Mouse (Mus musculus) cerebellum, adult 18-20 months (tissue): ENCODE measurements around the gene Naip5.
"Not testable (repeated sequence)": the region's sequence is repeated elsewhere in the genome, so short reads cannot be mapped to it uniquely, and the experiment has no call there.

ENCODE experiments used
- DNase-seq, 2 experiments: peaks; one replicate each; pipeline ENCODE4 v3.0.0; 2021

The Naip5 gene

DNA sequence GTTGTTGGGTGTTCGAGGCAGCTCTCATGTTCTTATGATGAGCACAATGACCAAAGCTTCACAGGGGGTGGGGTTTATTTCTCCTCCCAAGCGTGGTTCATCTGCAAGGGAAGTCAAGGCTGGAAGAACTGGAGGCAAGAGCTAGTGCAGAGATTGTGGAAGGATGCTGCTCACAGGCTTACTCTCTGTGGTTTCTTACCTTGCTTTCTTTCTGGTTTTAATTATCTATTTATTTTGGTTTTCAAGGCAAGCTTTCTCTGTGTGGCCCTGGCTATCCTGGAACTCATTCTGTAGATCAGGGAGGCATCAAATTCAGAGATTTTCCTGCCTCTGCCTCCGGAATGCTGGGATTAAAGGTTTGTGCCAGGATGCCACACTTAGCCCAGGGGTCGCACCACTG is at the start of gene Naip5:
Gene Naip5 (minus strand): TSS at position 101 of the 400 bp plus-strand sequence.
- not testable (repeated sequence) for DNase-seq

GRCm38 (mm10) chr13:100284611-100285010 is 38.5 kb upstream of the Naip5 start:
- DNase-seq: no peak

DNA sequence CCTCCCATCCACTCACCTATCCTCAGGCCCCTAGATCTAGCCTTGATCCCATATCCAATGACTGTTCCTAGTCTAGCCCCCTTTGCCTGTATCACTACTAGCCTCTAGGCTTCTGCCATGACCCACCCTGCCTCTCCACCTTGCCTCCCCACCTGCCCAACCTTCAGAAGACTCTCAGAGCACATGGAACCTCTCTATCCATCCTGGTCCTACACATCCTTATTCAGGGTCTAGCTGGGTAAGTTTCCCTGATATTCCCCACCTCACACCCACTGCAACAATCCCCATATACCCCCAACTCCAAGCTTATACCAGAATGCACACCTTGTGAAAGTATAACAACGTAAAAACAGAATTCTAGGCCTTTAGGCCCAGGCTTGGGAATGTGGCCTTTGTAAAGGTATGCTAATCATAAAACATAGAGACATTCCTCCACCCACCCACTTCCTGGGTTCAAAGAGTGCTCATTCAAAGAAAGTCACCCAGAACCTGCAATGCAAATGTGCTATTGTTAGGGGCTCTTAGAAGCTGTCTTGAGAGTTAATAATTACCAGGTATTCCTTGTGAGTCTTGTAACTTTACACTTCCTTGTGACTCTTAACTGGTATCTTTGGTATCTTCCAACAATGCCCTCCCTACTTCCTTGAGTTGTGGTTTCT is 25.5 kb upstream of the Naip5 start:
- not testable (repeated sequence) for DNase-seq

GRCm38 (mm10) chr13:100256996-100257395 is 10.9 kb upstream of the Naip5 start:
- not testable (repeated sequence) for DNase-seq

- DNase-seq: not testable (repeated sequence)
Observed at GRCm38 (mm10) chr13:100255925-100256324, 9.8 kb upstream of the Naip5 start.

- DNase-seq: not testable (repeated sequence)
Observed at GRCm38 (mm10) chr13:100251897-100252296, 5.8 kb upstream of the Naip5 start.

GRCm38 (mm10) chr13:100246896-100247519 is 885 bp upstream of the Naip5 start:
- not testable (repeated sequence) for DNase-seq

GRCm38 (mm10) chr13:100243702-100244101 is 2.4 kb downstream of the Naip5 start:
- DNase-seq: no peak

DNA sequence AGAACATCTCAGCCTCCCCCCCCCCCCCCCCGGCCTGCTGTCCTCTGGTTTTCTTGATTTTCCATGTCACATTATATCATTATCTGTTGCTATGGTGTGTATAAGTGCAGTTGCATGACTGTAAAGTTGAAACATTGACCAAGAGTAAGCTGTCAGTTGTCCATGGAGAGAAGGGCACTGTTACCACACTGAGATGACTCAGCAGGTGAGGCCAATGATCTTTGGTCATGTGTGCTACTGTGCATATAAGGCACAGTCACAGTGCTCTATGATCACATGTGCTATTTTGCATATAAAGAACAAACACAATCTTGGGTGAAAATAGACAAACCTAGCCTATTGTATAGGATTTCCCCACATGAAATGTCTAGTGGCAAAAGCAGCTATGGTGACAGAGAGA is 32.4 kb downstream of the Naip5 start:
- DNase-seq: not testable (repeated sequence)

GRCm38 (mm10) chr13:100210540-100210939 is 35.6 kb downstream of the Naip5 start:
- no peak for DNase-seq

DNA sequence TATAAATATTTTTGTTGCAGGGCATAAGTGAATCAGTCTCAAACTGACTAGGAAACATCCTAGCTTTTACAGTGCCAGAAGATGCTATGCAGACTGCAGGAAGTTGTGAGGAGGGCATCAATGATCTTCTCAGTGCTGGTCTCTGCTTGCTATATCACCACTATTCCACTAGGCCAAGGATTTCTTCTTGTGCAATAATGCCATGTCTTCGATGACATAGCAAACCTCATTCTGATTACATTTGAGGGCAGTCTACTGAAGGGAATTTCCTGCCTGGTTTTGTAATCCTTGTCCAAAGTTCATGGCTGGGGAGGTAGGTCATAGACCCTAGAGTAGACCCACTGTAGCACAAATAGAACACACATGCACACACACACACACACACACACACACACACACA is 42.8 kb downstream of the Naip5 start:
- no peak for DNase-seq

DNA sequence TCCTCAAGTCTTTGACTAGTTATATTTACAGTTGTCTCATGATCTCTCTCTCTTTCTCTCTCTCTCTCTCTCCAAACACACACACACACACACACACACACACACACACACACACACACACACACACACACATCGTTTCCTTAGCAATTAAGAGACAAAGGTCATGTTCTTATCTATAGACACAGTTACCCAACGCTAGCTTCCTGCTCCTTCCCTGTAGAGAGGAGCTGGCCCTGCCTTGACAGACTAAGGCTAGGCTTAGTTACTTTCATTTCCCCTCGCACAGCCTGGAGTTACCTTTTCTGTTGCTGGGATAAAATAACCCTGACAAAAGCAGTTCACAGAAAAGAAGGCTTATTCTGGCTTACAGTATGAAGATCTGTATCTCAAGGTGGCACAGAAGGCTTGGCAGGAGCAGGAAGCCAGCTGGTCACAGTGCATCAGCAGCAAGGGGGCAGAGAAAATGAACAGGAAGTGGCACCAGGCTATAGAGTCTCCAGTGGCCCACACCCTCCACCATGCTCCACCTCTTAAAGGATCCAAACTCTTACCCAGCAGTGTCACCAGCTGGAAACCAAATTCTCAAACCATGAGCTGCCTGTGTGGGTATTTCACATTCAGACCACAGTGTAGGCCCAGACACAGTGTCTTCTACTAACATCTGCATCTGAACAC is 44.3 kb downstream of the Naip5 start, which contains the start of gene Naip2:
Gene Naip2 (minus strand): TSS at position 434 of the 675 bp plus-strand sequence.
- DNase-seq: not testable (repeated sequence)

- no peak for DNase-seq
Observed at GRCm38 (mm10) chr13:100200778-100201177, 45.3 kb downstream of the Naip5 start.

DNA sequence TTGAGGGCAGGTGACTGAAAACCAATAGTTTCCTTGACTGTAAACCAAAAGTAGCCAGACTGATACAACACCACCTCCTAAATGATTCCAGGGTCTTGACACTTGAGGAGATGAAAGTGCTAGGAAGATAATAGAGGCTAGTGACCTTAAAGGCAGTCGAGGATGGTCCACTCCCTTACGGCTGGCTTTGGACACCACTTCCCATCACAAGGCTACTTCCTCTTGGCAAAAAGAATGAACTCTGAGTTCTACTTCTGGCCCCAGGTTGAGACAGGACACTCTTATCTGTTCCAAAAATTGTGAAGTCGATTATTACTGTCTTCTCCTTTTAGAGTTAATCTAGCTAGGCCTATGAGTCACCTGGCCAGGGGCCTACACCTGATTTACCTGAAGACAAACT is 50.7 kb downstream of the Naip5 start:
- no peak for DNase-seq

GRCm38 (mm10) chr13:100183111-100183510 is 63.0 kb downstream of the Naip5 start:
- not testable (repeated sequence) for DNase-seq

DNA sequence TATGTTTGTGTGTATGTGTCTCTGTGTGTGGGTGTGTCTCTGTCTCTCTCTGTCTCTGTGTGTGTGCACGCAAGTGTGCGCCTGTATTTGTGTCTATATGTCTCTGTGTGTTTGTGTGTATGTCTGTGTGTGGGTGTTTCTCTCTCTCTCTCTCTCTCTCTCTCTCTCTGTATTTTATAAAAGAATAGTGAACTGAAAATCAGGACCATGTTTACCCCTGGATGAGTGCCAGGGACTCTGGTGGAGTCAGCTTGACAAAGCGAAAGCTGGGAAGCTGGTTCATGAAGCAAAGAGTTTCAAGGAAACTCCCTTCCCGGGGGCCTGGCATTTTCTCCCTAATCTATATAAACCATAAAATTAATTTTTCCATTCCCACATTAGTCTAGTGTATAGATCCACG is 71.8 kb downstream of the Naip5 start:
- DNase-seq: not testable (repeated sequence)

DNA sequence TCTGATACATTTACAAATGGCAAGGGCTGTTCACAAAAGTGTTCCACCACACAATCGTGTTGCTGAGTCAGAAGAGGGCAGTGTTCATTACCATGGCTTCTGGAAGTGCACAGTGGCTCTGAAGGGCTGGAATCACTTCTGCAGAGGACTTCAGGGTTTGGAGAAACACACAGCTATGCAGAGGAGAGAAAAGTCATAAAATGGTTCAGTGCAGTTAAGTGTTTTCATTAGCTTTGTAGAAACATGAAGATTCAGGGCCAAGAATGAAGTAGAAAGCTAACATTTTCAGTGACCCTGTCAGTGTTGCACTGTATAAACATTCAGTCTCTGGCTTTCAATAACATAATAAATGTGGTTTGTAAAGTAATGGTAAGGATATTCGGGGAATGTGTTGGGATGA is 79.7 kb downstream of the Naip5 start:
- DNase-seq: not testable (repeated sequence)

- not testable (repeated sequence) for DNase-seq
Observed at GRCm38 (mm10) chr13:100162467-100162866, 83.7 kb downstream of the Naip5 start.
